Mouse (Mus musculus) ES-Bruce4 (cell line): ENCODE results near the gene Plcb1.

Source experiments
- CTCF ChIP-seq: IDR thresholded peaks from one replicate; pipeline ENCODE4 v1.8.1; 2011; ENCODE audit warnings: low read depth, low read length
- EP300 ChIP-seq: IDR thresholded peaks from 2 replicates; pipeline ENCODE4 v1.6.1; 2011; ENCODE audit warnings: low read depth, low read length; ENCODE audit not compliant: insufficient read depth
- POLR2A ChIP-seq: IDR thresholded peaks from one replicate; pipeline ENCODE4 v1.8.1; 2011; ENCODE audit warnings: low read length; ENCODE audit not compliant: insufficient read depth

- TF ChIP-seq EP300 (no peak), CTCF (no peak), POLR2A (no peak)
Measured at GRCm38 (mm10) chr2:135230262-135230661, 444.4 kb downstream of the Plcb1 start.
